Mouse (Mus musculus) bone marrow macrophage, adult 2 months (primary cell): ENCODE measurements around the gene Tpm3.

Source experiments
- CTCF ChIP-seq: IDR thresholded peaks from 2 replicates; pipeline ENCODE4 v1.5.1; 2012; ENCODE audit warnings: low read depth, mild to moderate bottlenecking, low read length, moderate library complexity
- POLR2A ChIP-seq: IDR thresholded peaks from 2 replicates; pipeline ENCODE4 v1.6.1; 2012; ENCODE audit warnings: mild to moderate bottlenecking, low read depth, low read length, borderline replicate concordance

DNA sequence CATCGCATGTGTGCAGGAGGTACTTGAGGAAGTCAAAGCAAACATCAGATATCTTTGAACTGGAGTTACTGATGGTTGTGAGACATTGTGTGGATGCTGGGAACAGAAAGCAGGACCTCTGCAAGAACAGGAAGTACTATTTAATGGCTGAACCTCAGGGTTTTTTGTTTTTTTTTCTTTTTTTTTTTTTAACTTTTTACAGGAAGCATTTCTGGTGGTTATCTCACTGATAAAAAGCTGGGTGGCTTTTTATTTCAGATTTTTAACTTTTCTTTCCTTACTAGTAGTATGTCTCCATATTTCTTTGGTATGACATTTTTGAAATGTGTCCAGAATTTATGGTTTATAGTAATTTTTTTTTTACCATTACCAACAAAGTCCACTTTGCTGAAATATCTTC, 36.2 kb upstream of the Tpm3 start:
- TF ChIP-seq POLR2A (no peak), CTCF (no peak)
